Mouse (Mus musculus): ENCODE measurements around the gene Dapl1.

The Dapl1 gene

DNA sequence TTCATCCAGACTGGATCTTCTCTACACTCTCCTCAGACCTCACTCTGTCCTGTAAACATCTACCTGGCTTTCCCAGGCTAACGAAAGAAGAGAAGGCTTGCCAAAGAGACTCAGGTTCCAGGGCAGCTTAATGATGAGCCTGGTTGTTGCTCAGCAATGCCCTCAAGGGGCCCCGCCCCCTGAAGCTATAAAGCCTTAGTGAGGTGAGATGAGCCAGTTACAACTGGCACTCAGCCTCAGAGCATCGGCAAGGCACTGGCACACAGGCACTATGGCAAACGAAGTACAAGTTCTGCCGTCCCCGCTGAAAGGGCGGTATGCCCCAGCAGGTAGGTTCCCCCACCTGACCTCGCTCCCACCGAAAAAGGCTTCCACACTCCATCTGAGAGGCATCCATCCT lies at the start of gene Dapl1:
Dapl1 (plus strand) TSS at position 216 of the 400 bp plus-strand sequence.
- DNase-seq, result peak; percentile 57 to 64

DNA sequence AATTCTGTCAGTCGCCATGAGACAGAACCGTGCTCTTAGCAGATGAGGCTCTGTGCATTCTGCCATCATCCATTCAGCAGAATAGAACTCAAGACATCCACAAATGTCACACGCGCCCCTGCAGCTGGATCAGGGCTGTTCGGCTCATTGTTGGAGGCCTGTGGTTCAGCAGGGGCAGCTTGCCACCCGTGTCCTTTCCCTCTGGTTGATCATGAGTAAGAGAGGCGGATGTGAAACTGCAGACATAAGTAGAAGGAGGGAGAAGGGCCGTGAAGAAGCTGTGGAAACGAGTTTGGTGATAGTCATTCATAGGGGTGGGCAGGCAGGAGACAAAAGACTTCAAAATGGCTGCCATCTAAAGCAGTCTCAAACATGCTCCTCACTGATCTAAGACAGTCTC lies 49.6 kb upstream of the Dapl1 start:
- no peak for DNase-seq

DNA sequence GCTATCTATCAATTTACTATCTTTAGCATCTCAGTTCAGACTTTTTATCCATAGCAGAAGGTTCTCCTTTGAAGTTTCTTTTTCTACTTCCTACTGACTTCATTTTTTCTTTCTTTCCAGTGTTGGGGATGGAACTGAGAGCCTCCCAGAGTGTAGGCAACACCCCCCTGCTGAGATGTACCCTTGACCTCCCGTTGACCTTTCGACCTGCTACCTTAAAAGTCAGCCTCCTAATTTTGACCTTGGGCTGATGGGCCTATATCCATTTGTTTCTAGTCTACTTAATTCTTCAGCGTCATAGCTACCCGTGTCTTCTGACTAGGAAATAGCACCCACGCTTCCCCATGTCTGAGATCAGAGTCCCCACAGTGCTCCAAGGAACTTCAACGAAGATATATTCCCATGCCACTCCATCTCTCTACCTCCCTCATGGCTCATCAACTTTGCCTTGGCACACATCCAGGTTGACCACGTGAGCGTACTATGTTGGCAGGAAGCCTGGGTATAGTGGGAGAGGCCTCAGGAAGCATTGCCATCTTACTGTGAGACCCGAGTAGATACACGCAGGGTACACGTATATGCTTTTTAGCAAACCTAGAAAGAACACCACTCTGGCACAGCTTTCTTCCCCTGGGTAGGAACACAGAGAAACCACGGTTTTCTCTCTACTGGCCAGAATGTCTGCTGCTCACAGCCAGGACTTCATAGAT lies 46.6 kb upstream of the Dapl1 start:
- peak; percentile 73 to 80 for DNase-seq

DNA sequence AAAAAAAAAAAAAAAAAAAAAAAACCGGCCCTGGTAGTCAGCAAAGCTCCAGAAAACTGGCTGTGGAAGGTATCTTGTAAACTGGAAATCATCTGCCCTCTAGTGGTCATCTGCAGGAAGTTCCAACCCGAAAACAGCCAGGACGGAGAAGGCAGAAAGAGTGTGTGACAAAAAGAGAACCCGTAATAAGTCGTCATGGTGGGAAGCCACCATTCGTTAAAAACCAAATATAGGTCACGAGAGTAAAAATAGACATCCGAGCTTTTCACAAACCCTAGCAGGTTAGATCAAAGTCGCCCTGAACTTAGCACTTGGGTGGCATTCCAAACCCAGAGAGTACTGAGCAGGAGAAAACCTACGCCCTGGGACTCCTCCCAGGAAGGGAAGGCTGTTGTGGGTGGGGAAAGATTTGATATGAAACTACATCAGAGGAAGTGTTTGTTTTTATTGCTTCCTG lies 45.9 kb upstream of the Dapl1 start:
- DNase-seq, result peak; percentile 62 to 78

DNA sequence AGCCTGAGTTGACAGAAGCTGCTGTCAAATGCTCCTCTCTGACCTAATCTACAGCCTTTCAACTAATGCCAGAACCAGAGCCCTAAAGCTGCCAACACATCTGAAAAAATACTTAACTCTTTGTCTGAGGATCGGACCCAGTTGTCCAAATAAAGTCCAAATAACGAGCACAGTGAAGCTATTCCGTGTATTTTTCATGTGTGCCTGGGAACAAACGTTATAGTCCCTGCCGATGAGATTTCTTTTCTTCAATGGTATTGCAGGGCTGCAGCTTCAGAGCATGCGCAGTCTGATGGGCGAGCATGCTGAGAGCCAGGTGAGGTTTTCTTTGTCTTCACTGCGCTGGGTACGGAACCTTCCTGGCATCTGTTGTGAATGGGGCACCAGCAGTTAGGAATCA lies 44.6 kb upstream of the Dapl1 start:
- no peak for DNase-seq

DNA sequence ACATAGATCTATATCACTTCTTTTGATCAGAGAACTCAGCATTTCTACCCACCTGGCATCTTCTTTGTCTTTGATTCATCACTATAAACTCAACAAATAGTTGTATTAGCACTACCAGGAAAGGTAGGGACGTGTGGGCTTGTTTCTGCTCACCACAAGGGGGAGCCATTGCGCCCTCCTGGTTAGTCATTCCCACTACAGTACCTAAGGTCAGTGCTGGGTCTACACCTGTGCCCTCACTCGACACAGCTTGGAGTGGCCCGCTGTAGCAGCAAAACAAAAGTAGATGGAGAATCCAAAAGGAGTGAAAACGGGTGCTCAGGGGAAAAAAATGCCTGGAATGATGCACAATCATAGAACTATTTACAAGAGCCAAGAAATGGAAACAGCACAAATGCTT lies 44.0 kb upstream of the Dapl1 start:
- DNase-seq, result peak; percentile 82 to 83

DNA sequence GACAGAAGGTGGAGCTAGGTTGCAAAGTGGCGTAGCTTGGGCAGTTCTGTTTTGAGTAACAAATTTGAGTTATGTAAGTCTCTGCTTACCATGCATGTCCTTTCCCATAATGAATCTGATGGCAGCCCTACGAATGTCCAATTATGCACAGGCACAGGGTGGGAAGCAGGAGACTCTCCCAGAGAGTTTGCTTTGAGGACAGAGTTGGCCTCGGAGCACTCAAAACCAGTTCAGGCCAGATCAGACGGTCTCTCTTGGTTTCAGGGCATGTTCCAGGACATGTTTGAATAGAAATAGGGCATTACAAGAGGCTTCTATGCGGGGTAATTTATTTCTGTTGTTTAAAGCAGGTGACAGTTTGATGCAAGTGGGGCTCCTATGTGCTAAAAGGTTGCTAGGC lies 42.8 kb upstream of the Dapl1 start:
- no peak for DNase-seq

DNA sequence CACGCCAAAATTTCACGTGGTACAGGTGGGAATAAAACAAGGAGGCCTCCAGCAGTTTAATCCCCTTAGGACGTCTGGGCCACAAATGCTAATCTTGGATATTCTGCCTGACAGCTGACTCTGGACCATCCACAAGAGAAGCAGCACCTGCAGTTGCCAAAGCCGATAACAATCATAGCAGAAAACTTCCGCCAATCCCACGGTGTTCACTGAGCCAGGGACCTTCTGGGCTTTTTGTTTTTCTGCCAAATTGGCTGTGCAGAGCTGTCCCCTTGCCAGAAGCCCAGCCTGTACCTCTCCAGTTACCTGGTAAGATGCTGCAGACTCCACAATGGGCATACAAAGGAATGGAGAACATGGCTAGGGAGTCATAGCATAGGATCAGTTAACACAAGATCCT lies 37.8 kb upstream of the Dapl1 start:
- DNase-seq, result peak; percentile 90 to 92

DNA sequence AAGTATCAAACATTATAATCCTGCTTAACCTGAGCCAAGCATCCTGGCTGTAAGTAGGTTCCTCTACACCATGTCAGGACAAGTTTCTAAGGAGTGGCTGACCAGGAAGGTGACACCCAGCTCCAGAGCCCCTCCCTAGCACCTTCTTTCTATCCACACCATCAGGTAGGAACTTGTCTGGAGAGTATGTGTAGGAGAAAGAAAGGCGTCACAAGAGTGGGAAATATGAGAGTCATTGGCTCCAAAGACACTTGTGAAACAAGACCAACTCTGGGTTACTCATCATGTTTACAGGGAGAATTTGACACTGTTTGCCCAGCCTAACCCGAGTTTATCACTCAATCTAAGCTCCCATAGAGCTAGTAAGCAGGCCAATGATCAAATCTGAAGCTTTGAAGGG lies 36.7 kb upstream of the Dapl1 start:
- DNase-seq, result no peak

DNA sequence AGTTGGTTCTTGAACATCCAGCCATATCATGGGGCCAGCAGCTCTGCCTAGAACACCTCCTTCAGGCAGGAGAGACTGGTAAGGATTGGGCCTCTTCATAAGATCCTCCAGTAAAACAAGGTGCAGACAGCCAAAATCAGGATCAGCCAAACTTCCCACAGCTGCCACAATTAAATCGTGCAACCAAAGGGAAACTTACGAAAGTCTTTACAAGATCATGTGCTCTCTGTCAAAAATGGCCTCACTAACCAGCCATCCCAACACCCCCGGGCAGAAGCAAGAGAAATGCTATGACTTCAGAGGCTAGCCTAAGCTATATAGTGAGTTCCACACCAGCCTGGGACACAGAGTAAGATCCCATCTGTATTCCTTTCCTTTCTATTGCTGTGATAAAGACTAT lies 35.9 kb upstream of the Dapl1 start:
- DNase-seq, result no peak

DNA sequence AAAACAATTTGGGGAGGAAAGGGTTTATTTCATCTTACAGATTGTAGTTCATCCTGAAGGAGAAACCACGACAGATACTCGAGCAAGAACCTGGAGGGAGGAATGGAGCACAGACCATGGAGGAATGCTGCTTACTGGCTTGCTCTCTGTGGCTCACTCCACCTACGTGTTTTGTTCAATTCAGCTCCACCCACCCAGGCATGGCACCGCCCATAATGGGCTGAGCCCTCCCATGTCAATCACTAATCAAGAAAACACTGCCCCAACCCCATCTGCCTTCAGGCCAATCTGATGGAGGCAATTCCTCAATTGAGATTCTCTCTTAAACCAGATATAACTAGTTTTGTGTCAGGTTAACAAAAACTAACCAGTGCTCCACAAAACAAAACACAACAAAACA lies 35.5 kb upstream of the Dapl1 start:
- DNase-seq, result no peak

DNA sequence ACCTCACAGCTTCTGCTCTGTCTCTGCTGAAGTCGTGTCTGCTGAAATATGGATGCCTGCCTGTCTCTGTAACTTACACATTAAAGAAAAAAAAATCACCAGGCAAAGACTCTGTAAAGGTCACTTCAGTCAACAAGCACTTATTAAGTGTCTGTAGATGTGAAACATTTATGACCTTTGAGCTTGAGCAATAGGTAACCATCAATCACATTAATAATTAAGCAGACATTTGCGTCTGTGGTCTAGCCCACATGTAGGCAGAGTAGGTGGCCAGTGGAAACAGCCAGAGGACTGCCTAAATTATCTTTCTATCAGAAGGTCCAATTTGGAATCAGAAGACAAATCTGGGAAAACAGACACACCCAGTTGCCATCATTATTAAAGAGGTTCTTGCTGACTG lies 32.8 kb upstream of the Dapl1 start:
- no peak for DNase-seq

DNA sequence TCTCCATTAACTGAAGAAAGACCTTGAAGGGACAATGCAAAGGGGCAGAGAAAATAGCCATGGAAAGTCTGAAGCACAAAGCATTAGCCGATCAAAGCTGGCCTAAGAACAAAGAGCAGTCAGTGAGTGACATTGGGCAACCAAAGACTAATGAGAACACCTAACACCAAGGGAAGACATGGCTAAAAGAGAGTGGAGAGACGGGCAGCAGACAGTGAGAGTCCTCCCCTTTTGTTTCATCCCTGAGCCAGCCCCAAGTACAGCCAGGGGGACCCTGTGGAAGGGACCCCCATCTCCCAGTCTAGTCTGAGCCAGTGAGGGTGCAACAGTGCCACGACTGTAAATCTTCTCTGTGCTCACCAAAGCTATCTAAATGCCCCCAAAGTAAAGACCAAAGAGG lies 32.4 kb upstream of the Dapl1 start:
- DNase-seq, result no peak

DNA sequence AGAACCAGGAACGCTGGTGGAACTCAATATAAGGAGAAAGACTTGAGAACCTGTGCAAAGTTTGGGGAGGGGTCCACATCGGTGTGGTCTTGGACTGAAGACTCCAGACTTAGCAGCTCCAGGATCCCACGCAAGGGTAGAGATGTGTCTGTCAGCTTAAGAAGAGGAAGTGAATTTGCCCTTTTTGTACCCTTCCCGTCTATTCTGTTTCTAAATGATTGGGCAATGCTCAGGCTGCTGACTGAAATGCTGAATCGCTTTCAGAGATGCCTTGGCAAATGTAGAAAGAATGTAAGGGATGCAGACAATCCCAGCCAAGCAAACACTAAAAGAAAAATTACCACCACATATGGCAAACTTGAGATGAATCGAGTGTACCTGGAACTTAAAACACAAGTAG lies 22.4 kb upstream of the Dapl1 start:
- DNase-seq, result no peak

DNA sequence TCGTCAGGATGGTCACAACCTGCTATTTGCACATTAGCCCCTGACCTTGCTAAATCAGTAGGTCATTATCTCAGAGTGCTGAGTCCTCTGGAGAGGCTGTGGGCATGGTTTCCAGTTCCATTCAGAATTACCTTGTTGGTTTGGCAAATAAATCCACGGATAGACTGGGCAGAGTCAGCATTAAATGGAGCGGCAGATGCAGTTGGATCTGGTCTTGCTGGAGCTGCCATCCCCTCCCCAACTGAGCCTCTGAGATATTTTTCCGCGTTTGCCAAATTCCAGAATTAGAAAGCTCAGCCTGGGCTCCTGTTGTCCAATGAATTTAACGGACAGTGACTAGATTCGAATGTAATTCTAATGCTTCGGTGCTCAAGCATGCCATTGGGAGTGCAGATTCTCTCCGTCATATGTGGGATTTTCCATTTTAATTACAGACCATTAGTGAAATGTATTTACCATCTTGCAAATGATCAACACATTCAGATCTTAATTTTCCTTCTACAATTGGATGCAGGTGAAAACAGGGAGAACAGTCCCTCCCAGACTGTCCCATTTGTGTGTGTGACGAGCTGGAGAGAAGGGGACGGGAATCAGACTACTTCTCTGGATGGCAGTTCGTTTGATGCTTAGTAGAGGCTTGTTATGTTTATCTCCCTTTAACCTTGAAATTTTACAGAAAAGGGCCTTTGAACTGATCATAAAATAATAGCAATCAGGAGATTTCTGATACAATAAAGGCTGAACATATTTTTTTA lies 20.8 kb upstream of the Dapl1 start:
- peak; percentile 74 to 81 for DNase-seq

DNA sequence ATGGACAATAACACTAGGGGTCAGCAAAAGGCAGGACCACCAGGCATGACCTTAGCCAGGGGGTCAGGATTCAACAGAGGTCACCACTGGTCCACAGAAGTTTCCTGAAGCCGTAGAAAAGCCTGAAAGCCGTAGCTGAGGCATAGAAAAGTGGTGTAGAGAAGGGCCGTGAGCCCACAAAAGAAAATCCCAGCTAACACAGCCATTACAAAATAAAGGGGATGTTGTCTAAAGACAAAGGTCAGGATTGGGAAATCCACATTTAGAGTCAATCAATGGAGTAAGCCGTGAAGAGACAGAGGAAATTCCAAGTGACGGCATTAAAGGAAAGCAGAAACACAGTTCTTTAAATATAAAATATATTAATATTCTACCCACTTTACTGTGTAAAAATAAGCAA lies 18.8 kb upstream of the Dapl1 start:
- DNase-seq, result no peak

DNA sequence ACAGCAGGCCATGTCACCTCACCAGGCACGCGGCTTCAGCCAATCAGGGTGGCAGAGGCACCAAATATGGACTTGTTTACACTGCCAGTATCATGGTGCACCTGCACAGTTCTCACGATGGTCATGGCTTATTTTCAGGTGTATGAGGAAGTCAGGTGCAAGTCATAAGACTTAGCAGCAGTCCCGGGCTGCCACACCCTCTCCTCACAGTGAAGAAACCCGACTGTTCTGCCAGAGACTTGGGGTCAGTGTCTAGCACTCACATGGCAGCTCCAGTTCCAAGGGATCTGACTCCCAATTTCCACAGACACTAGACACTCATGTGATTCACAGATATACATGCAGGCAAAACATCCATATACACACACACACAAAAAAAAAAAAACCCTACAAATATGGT lies 18.1 kb upstream of the Dapl1 start:
- no peak for DNase-seq

DNA sequence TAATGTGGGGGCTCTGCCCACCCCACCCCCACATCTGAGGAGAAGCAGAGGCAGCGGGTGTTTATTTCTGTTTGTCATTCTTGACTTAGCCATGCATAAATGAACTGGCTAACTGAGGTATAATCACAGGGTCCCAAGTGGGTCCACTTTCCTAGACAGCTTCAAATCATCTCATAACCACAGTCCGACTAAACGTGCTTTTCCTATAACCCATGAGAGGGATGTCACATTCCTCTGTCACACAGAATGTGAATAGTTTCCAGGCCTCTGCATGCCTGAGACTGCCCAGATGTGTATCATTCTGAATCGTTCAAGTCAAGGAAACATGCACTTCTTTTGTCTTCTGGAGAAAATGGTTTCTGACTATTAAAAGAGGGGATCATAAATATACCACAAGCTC lies 17.4 kb upstream of the Dapl1 start:
- DNase-seq, result no peak

DNA sequence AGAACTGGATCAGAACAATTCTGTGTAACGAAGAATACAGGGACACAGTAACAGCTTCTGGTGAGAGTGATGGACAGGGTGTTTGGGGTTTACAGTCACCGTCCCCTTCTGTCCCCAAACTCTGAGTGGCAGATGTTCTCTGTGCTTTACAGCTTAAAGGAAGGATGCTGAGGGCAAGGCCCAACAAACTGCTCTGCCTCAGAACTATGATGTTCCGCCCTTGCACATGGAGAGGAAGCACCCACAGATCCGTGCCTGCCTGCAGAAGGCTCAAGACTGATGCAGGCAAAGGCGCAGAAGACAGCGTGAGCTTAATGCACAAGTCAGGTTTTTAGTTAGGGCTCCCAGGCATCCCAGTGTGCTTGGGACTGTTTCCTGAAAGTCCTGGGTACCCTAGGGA lies 16.5 kb upstream of the Dapl1 start:
- no peak for DNase-seq

DNA sequence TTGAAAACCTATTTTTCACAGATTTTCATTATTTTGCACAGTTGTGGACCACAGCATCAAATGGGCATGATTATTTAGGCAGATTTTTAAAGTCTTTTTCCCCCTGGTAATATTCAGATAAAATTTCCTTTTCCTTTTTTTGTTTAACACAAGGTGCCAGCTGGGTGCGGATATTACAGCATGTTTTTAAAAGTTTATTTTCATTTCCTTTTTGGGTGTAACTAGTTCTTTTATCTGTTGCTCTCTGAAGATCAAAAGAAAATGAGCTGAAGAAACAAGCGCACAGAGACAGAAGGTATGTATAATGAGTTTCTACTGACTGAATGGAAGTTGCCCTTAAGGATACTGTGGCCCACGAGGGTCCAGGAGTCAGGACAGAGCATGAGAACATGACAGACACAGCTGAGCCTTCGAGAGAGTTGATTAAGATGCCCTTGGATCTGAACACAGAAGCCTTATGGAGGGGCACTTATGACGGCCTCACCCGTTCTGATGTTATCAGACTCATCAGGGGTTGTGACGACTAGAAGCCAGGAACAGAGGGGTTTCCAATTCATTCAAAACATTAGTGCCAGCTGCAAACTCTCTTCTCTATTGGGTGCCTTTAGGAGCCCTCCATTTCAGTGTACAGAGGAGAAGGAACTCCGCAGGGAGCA lies 14.7 kb upstream of the Dapl1 start:
- DNase-seq, result no peak

DNA sequence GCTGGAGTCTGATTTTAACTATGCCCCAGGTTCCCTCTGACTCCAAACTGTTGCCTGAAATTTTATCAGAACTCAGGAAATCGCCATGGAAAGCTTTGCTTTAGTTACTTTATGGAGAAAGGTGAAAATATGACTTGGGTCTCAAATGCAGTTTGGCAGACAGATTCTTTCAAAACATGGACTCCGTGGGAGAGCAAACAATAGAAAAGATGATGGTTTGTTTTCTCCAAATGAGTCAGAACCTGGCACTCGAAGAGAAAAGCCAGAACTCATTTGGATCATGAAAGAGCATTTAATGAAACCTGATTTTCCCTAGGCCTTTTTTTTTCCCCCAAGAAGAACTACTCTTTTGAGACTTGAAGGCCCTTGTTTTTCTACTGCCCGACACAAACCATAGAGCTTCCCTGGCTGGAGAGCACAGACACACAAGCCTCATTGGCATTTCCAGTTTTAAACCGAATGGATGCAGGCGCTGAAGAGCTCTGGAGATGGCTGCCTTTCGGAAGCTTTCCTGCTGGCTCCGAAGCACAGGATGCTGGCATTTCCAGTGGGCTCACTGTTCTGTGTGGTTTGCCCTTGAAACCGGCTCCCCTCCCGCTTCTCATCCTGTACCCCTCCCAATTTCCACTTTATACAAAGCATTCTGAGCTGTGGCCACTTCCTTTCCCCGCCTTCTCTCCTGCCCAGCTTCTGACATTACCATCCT lies 14.0 kb upstream of the Dapl1 start:
- DNase-seq, result peak; percentile 26 to 34

DNA sequence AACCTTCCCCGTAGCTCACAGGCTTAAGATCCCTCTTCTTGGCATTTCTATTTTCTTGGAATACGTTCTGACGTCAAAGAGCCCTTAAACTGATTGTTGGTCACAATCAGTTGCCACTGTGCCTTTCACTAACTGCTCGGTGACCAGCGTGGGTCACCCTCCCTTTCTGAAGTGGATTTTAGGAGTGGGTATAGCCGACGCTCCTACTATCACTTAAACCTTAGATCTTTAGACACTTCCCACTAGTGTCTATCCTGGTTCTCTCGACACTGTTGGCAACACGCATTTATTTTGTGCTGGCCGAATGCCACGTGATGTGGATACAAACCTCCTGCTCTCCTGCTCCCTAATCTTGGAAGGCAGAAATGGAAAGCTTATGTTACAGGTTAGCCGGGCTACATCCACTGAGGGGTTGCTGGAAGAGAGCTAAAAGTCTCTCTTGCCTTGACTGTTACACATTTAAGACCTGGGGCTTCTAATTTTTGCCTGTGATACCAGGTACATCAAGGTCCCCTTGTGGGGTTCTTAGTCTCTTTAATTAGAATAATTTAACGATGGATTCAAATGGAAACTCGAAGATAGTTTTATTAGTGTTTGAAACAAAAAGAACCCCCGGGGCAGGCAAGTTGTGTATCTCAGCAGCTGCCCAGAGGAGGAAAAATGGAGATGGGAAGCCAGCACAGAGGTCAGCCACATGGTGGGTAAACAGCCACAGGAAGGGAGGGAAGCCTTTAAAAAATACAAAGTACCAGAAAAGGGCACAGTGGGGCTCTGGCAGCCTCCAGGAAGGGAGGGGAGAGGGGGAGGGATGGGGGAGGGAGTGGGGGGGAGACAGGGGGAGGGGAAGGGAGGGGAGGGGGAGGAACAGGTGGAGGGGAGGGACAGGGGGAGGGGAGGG lies 13.2 kb upstream of the Dapl1 start:
- DNase-seq, result peak in 1 of 2 experiments; percentile 39
